Mouse (Mus musculus): Measurements from ENCODE around the gene Mrpl12. TPM values are rescaled to one million over a fixed set of nuclear protein-coding genes. Genes with fewer than 3 reads are reported as not detected.

Gene Mrpl12
- polyA plus RNA-seq, 1 experiment from 2014 or later: 133 TPM

GRCm38 (mm10) chr11:120485251-120485650 lies 838 bp downstream of the Mrpl12 start:
- DNase-seq (ENCODE audit: low spot score) (no peak), ATAC-seq (ENCODE audit: low FRiP score, low TSS enrichment) (no peak)
- TF ChIP-seq EP300 (optimal IDR thresholded peaks at IDR 0.05) (no peak), CTCF (IDR thresholded peaks at IDR 0.05; ENCODE audit: low read depth) (no peak)
- peak overlapping the region; percentile 89 for H3K9ac ChIP-seq (ENCODE audit: low read length)
- H3K4me1 ChIP-seq (replicated peaks; ENCODE audit: control insufficient read depth, insufficient read depth): no peaks in the 10 kb centered on the region; the same call in 1 of the 2 replicates
- no peaks in the 10 kb centered on the region for H3K27me3 ChIP-seq (ENCODE audit: control insufficient read depth, insufficient read depth, low read length)
- WGBS: 6% methylated on average over 10 of the region's 10 CpGs
- no peaks in the 10 kb centered on the region for H3K9me3 ChIP-seq (ENCODE audit: control insufficient read depth, low read length)
- H3K27ac ChIP-seq (replicated peaks): 0 out of 2 replicates have a peak overlapping the region, but pooled peaks have one; percentile 75
- H3K4me3 ChIP-seq (ENCODE audit: low read depth, low read length): peak overlapping the region; percentile 94
- peak overlapping the region; percentile 79 for H3K4me2 ChIP-seq (replicated peaks; ENCODE audit: low read depth)
- peaks cover 19% of the 10 kb centered on the region for H3K36me3 ChIP-seq (ENCODE audit: control insufficient read depth, insufficient read depth, low read length)

GRCm38 (mm10) chr11:120488516-120488915 lies 4.1 kb downstream of the Mrpl12 start:
- TF ChIP-seq CTCF (IDR thresholded peaks at IDR 0.05; ENCODE audit: low read depth): peak; percentile 22; the same call in 1 of the 2 replicates
- no peak for TF ChIP-seq EP300 (optimal IDR thresholded peaks at IDR 0.05)
- Histone ChIP-seq H3K4me1 (replicated peaks; ENCODE audit: control insufficient read depth, insufficient read depth) (peaks cover 14% of the 10 kb centered on the region), H3K9me3 (ENCODE audit: control insufficient read depth, low read length) (no peaks in the 10 kb centered on the region), H3K27ac (replicated peaks) (0 out of 2 replicates have a peak overlapping the region, but pooled peaks have one; percentile 24), H3K4me2 (replicated peaks; ENCODE audit: low read depth) (no peak overlapping the region), H3K27me3 (ENCODE audit: control insufficient read depth, insufficient read depth, low read length) (no peaks in the 10 kb centered on the region), H3K36me3 (ENCODE audit: control insufficient read depth, insufficient read depth, low read length) (peaks cover 8% of the 10 kb centered on the region), H3K9ac (ENCODE audit: low read length) (no peak overlapping the region), H3K4me3 (ENCODE audit: low read depth, low read length) (no peak overlapping the region)
- ATAC-seq (ENCODE audit: low FRiP score, low TSS enrichment) (no peak), DNase-seq (ENCODE audit: low spot score) (no peak)
- 74% methylated on average over 4 of the region's 4 CpGs for WGBS

- no peak overlapping the region for H3K4me2 ChIP-seq (replicated peaks; ENCODE audit: low read depth)
- TF ChIP-seq CTCF (IDR thresholded peaks at IDR 0.05; ENCODE audit: low read depth): peak; percentile 97
- no peak for TF ChIP-seq EP300 (optimal IDR thresholded peaks at IDR 0.05)
- peak; percentile 83 for ATAC-seq (ENCODE audit: low FRiP score, low TSS enrichment)
- H3K4me1 ChIP-seq (replicated peaks; ENCODE audit: control insufficient read depth, insufficient read depth): peaks cover 14% of the 10 kb centered on the region
- H3K36me3 ChIP-seq (ENCODE audit: control insufficient read depth, insufficient read depth, low read length): peaks cover 8% of the 10 kb centered on the region
- no peak overlapping the region for H3K4me3 ChIP-seq (ENCODE audit: low read depth, low read length)
- H3K27me3 ChIP-seq (ENCODE audit: control insufficient read depth, insufficient read depth, low read length): no peaks in the 10 kb centered on the region
- H3K9me3 ChIP-seq (ENCODE audit: control insufficient read depth, low read length): no peaks in the 10 kb centered on the region
- H3K9ac ChIP-seq (ENCODE audit: low read length): no peak overlapping the region
- 55% methylated on average over 4 of the region's 4 CpGs for WGBS
- peak; percentile 77 for DNase-seq (ENCODE audit: low spot score)
- H3K27ac ChIP-seq (replicated peaks): peak overlapping the region; percentile 92
Observed at GRCm38 (mm10) chr11:120489054-120489761, 4.8 kb downstream of the Mrpl12 start.

GRCm38 (mm10) chr11:120490291-120491046 lies 6.1 kb downstream of the Mrpl12 start:
- H3K9me3 ChIP-seq (ENCODE audit: control insufficient read depth, low read length): no peaks in the 10 kb centered on the region

GRCm38 (mm10) chr11:120491317-120492023 lies 7.1 kb downstream of the Mrpl12 start, which contains the start of gene Slc25a10:
Gene Slc25a10, plus strand, starts transcription at chr11:120491840.
- H3K9me3 ChIP-seq (ENCODE audit: control insufficient read depth, low read length): no peaks in the 10 kb centered on the region
- peak within 1 kb of the TSS; percentile 82 for H3K9ac ChIP-seq (ENCODE audit: low read length)
- DNase-seq (ENCODE audit: low spot score) (peak; percentile 95), ATAC-seq (ENCODE audit: low FRiP score, low TSS enrichment) (peak; percentile 83)
- H3K27me3 ChIP-seq (ENCODE audit: control insufficient read depth, insufficient read depth, low read length): no peaks in the 10 kb centered on the region
- peaks cover 17% of the 10 kb centered on the region for H3K36me3 ChIP-seq (ENCODE audit: control insufficient read depth, insufficient read depth, low read length)
- H3K4me1 ChIP-seq (replicated peaks; ENCODE audit: control insufficient read depth, insufficient read depth): peaks cover 14% of the 10 kb centered on the region
- H3K27ac ChIP-seq (replicated peaks): peak within 1 kb of the TSS; percentile 92
- peak within 1 kb of the TSS; percentile 91 for H3K4me2 ChIP-seq (replicated peaks; ENCODE audit: low read depth)
- TF ChIP-seq CTCF (IDR thresholded peaks at IDR 0.05; ENCODE audit: low read depth): no peak
- no peak for TF ChIP-seq EP300 (optimal IDR thresholded peaks at IDR 0.05)
- peak within 1 kb of the TSS; percentile 93 for H3K4me3 ChIP-seq (ENCODE audit: low read depth, low read length)
- 2% methylated on average over 35 of the region's 35 CpGs for WGBS

More at GRCm38 (mm10) chr11:120490291-120491046, 6.1 kb downstream of the Mrpl12 start:
- DNase-seq (ENCODE audit: low spot score) (no peak), ATAC-seq (ENCODE audit: low FRiP score, low TSS enrichment) (no peak)
- Histone ChIP-seq H3K4me2 (replicated peaks; ENCODE audit: low read depth) (peak overlapping the region; percentile 91), H3K4me1 (replicated peaks; ENCODE audit: control insufficient read depth, insufficient read depth) (peaks cover 14% of the 10 kb centered on the region), H3K36me3 (ENCODE audit: control insufficient read depth, insufficient read depth, low read length) (peaks cover 9% of the 10 kb centered on the region), H3K27me3 (ENCODE audit: control insufficient read depth, insufficient read depth, low read length) (no peaks in the 10 kb centered on the region), H3K9ac (ENCODE audit: low read length) (peak overlapping the region; percentile 82; the same call in 1 of the 2 replicates), H3K4me3 (ENCODE audit: low read depth, low read length) (no peak overlapping the region), H3K27ac (replicated peaks) (peak overlapping the region; percentile 92)
- WGBS: 28% methylated on average over 4 of the region's 4 CpGs
- TF ChIP-seq CTCF (IDR thresholded peaks at IDR 0.05; ENCODE audit: low read depth) (0 out of 2 replicates have a peak, but pooled peaks have one; percentile 22), EP300 (optimal IDR thresholded peaks at IDR 0.05) (no peak)
